In the genomic region with DNA sequence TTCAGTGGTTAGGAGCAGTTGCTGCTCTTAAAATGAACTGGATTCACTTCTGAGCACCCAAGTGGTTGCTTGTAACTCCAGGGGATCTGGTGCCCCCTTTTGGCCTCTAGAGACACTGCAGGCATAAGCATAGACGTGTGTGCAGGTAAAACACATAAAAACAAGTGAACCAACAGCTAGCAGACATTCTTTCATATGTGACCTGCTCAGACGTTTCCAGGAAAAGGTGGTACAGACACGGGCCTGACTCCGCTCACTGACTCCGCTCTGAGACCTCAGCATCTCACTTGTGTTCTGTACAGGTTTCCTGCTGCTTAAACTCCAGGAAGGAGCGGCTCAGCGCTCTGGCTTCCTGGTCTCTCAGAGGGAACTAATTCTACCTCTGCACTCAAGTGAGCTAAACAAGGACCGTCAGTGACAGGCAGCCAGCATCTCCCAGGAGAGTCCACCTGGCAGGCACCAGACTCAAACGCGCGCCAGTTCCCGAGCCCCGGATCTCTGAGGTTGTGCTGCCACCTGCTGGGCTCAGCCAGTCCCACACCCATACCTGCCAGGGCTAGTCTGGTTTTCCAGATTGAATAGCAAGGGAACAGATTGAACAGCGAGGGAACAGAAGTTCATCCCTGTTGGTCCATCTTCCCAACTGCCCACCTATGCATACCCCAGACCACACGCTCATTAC, we compare ENCODE assay signal across 8 mouse cellular contexts. TPM values are rescaled to one million over a fixed set of nuclear protein-coding genes. Genes with fewer than 3 reads are reported as not detected.
DNase-seq lines count a peak whose midpoint lies in the region; ATAC-seq lines count a peak whose summit lies in the region.

No protein-coding gene starts in this region.

- H3K36me3 ChIP-seq in hindbrain, embryonic 13.5 days = peaks cover 13% of the 10 kb centered on the region

- H3K4me3 ChIP-seq in hindbrain, embryonic 13.5 days = peak overlapping the region; percentile 20

- H3K9me3 ChIP-seq in hindbrain, embryonic 13.5 days = no peaks in the 10 kb centered on the region

- peaks cover 9% of the 10 kb centered on the region for H3K4me1 ChIP-seq in hindbrain, embryonic 13.5 days (replicated peaks)

- peak overlapping the region; percentile 51 for H3K4me2 ChIP-seq in hindbrain, embryonic 13.5 days

- peak; percentile 82 for ATAC-seq in hindbrain, embryonic 13.5 days (ENCODE audit: low FRiP score)

- H3K9ac ChIP-seq in hindbrain, embryonic 13.5 days = no peak overlapping the region

- WGBS in hindbrain, embryonic 13.5 days = 6% methylated on average over 15 of the region's 15 CpGs

- peak; percentile 78 for DNase-seq in Muller cell, postnatal 12 days (ENCODE audit: inconsistent ontology term)
- peak; percentile 96 to 97 for DNase-seq in cerebellum, postnatal 10 days
- DNase-seq in frontal cortex, postnatal 14 days (ENCODE audit: low spot score in 2 of 2) = peak; percentile 49 to 80
- DNase-seq in layer of hippocampus, postnatal 36 days = peak; percentile 80 to 81
- DNase-seq in lung, postnatal 36 days = peak; percentile 90
- DNase-seq in retina, postnatal 1 day = peak; percentile 79
- DNase-seq in thymus, postnatal 4 days = peak; percentile 92

- no peaks in the 10 kb centered on the region for H3K27me3 ChIP-seq in hindbrain, embryonic 13.5 days

- H3K27ac ChIP-seq in hindbrain, embryonic 13.5 days = no peak overlapping the region

RNA-seq across cellular contexts. Expression of gene Gm14137, which starts 14.9 kb away (rescaled TPM):
- 0.75 and 0.96 TPM in 2 replicates for polyA plus RNA-seq in hindbrain, embryonic 13.5 days (2015; fragmentation: Nextera tagmentation; extraction: Ambion mirVana)
- not detected for total RNA-seq in layer of hippocampus, postnatal 36 days (2021)

RNA-seq across cellular contexts. Expression of gene Zfyve19, which starts 19.2 kb away (rescaled TPM):
- 57.5 and 59.7 TPM in 2 replicates for polyA plus RNA-seq in hindbrain, embryonic 13.5 days (2015; fragmentation: Nextera tagmentation; extraction: Ambion mirVana)
- total RNA-seq in layer of hippocampus, postnatal 36 days (2021) = 10 to 100 TPM; 38.7 to 43.9 TPM

RNA-seq across cellular contexts. Expression of gene Dnajc17, which starts 19.4 kb away (rescaled TPM):
- polyA plus RNA-seq in hindbrain, embryonic 13.5 days (2015; fragmentation: Nextera tagmentation; extraction: Ambion mirVana) = 25.0 and 27.3 TPM in 2 replicates
- total RNA-seq in layer of hippocampus, postnatal 36 days (2021) = 10 to 100 TPM; 17.4 to 17.6 TPM

RNA-seq across cellular contexts. Expression of gene Gchfr, which starts 21.6 kb away (rescaled TPM):
- 9.3 and 14.7 TPM in 2 replicates for polyA plus RNA-seq in hindbrain, embryonic 13.5 days (2015; fragmentation: Nextera tagmentation; extraction: Ambion mirVana)
- not detected for total RNA-seq in layer of hippocampus, postnatal 36 days (2021)

RNA-seq across cellular contexts. Expression of gene Rmdn3, which starts 32.3 kb away (rescaled TPM):
- polyA plus RNA-seq in hindbrain, embryonic 13.5 days (2015; fragmentation: Nextera tagmentation; extraction: Ambion mirVana) = 44.3 and 47.3 TPM in 2 replicates
- 10 to 100 TPM; 59.4 to 61.8 TPM for total RNA-seq in layer of hippocampus, postnatal 36 days (2021)
